Mouse (Mus musculus) midbrain, embryonic 15.5 days (tissue): ENCODE data around the gene Rhbdl3. TPM values are rescaled to one million over a fixed set of nuclear protein-coding genes. Genes with fewer than 3 reads are reported as not detected.

Source experiments
- ATAC-seq: fragments of 200-750 bp; cut with Nextera tagmentation; replicated peaks from 2 replicates; pipeline ENCODE4 v1.8.0; 2017; ENCODE audit warnings: moderate TSS enrichment
- H3K27ac ChIP-seq: fragments of 300-500 bp; sonication (generic); 2 replicates; pipeline ENCODE4 v1.5.1; 2015; ENCODE audit warnings: mild to moderate bottlenecking, inconsistent platforms
- H3K27me3 ChIP-seq: fragments of 300-500 bp; sonication (generic); replicated peaks from 2 replicates; pipeline ENCODE4 v1.6.1; 2015; ENCODE audit warnings: inconsistent platforms
- H3K36me3 ChIP-seq: fragments of 300-500 bp; sonication (generic); replicated peaks from 2 replicates; pipeline ENCODE4 v1.6.1; 2015; ENCODE audit warnings: inconsistent platforms
- H3K4me1 ChIP-seq: fragments of 300-500 bp; sonication (generic); 2 replicates; pipeline ENCODE4 v1.6.1; 2015; ENCODE audit warnings: inconsistent platforms
- H3K4me2 ChIP-seq: fragments of 300-500 bp; sonication (generic); 2 replicates; pipeline ENCODE4 v1.6.1; 2015; ENCODE audit warnings: inconsistent platforms, mild to moderate bottlenecking, moderate library complexity
- H3K4me3 ChIP-seq: fragments of 300-500 bp; sonication (generic); 2 replicates; pipeline ENCODE4 v1.5.1; 2015; ENCODE audit warnings: mild to moderate bottlenecking, inconsistent platforms
- H3K9ac ChIP-seq: fragments of 300-500 bp; sonication (generic); 2 replicates; pipeline ENCODE4 v1.6.1; 2015; ENCODE audit warnings: mild to moderate bottlenecking, inconsistent platforms
- H3K9me3 ChIP-seq: fragments of 300-500 bp; sonication (generic); 2 replicates; pipeline ENCODE4 v1.6.1; 2016; ENCODE audit warnings: inconsistent platforms
- WGBS: fragments of 180-500 bp; shearing (Covaris S2); methylation state at CpG from one replicate; pipeline ENCODE4 v1.1.7; 2015; ENCODE audit warnings: mixed read lengths; 5-methylcytosine and 5-hydroxymethylcytosine counted together
- polyA plus RNA-seq: library from polyadenylated mRNA; unstranded; fragments of >200 nt; fragmentation: Nextera tagmentation; extraction: Ambion mirVana; gene quantifications from 2 replicates; pipeline ENCODE4 v1.2.1, GENCODE M21; 2015

Gene Rhbdl3
- polyA plus RNA-seq, 1 experiment from 2014 or later, result 9.2 TPM

DNA sequence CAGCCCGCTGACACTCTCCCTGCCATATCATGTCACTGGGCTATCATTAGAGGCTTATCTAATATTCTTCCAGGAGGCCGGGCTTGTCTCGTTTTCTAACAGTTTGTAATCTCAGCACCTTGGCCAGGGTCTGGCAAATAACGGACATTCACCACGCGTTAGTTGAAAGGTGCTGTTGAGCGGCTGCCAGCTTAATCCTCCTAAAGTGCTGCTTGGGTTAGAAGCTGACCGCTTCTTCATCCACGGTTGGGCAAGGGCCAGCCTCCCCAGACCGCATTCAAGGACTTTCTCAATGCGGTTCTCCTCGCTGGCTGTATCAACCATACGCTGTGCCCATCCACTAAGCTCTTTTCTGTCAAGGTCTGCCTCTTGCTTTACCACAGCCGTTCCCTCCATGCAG lies 4.9 kb upstream of the Rhbdl3 start:
- H3K27me3 ChIP-seq, result no peaks in the 10 kb centered on the region
- H3K27ac ChIP-seq, result no peak overlapping the region
- H3K36me3 ChIP-seq, result no peaks in the 10 kb centered on the region
- no peak overlapping the region for H3K4me2 ChIP-seq
- H3K9ac ChIP-seq, result no peak overlapping the region
- 22% methylated on average over 14 of the region's 14 CpGs for WGBS
- no peak overlapping the region for H3K4me3 ChIP-seq
- no peaks in the 10 kb centered on the region for H3K9me3 ChIP-seq
- no peak for ATAC-seq
- peaks cover 38% of the 10 kb centered on the region for H3K4me1 ChIP-seq

GRCm38 (mm10) chr11:80299513-80300235 lies 1.0 kb upstream of the Rhbdl3 start:
- Histone ChIP-seq H3K4me1 (peaks cover 55% of the 10 kb centered on the region), H3K27ac (no peak overlapping the region), H3K4me2 (peak overlapping the region; percentile 100), H3K27me3 (no peaks in the 10 kb centered on the region), H3K9ac (no peak overlapping the region), H3K36me3 (no peaks in the 10 kb centered on the region), H3K4me3 (no peak overlapping the region), H3K9me3 (no peaks in the 10 kb centered on the region)
- WGBS, result 6% methylated on average over 12 of the region's 12 CpGs
- ATAC-seq, result no peak

GRCm38 (mm10) chr11:80301316-80302045 lies 769 bp downstream of the Rhbdl3 start:
- peaks cover 45% of the 10 kb centered on the region for H3K4me1 ChIP-seq
- under 1% methylated on average over 52 of the region's 53 CpGs for WGBS
- peak overlapping the region; percentile 74 for H3K4me3 ChIP-seq

DNA sequence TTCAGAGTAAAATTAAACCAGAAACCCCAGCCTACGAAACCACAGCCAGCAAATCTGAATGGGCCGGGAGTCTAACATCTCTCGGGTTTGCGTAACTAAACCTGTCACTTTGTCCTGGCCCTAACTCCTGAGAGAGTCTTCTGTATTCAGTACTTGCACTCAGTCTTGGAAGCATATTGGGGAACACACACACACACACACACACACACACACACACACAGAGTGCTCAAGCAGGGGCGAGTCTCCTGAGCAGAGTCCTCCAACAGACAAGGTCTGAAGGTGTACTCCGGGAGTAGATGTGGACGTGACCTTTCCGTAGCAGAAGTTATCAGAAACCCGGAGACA lies 1.3 kb downstream of the Rhbdl3 start:
- H3K27me3 ChIP-seq, result no peaks in the 10 kb centered on the region
- ATAC-seq, result peak; percentile 15; the same call in 1 of the 2 replicates
- peak overlapping the region; percentile 68 for H3K27ac ChIP-seq
- no peaks in the 10 kb centered on the region for H3K9me3 ChIP-seq
- peak overlapping the region; percentile 100 for H3K4me2 ChIP-seq
- H3K9ac ChIP-seq, result peak overlapping the region; percentile 50; the same call in 1 of the 2 replicates
- peaks cover 45% of the 10 kb centered on the region for H3K4me1 ChIP-seq
- WGBS, result 0% methylated on average over 9 of the region's 9 CpGs
- no peaks in the 10 kb centered on the region for H3K36me3 ChIP-seq
- peak overlapping the region; percentile 74 for H3K4me3 ChIP-seq

More at GRCm38 (mm10) chr11:80301316-80302045, 769 bp downstream of the Rhbdl3 start:
- no peaks in the 10 kb centered on the region for H3K36me3 ChIP-seq
- ATAC-seq, result peak; percentile 71
- H3K9me3 ChIP-seq, result no peaks in the 10 kb centered on the region
- H3K4me2 ChIP-seq, result peak overlapping the region; percentile 100
- H3K27me3 ChIP-seq, result no peaks in the 10 kb centered on the region
- H3K9ac ChIP-seq, result peak overlapping the region; percentile 50
- H3K27ac ChIP-seq, result peak overlapping the region; percentile 68

GRCm38 (mm10) chr11:80302536-80302935 lies 1.8 kb downstream of the Rhbdl3 start:
- 0 out of 2 replicates have a peak overlapping the region, but pooled peaks have one; percentile 50 for H3K9ac ChIP-seq
- no peaks in the 10 kb centered on the region for H3K27me3 ChIP-seq
- no peaks in the 10 kb centered on the region for H3K36me3 ChIP-seq
- ATAC-seq, result peak; percentile 75
- H3K4me3 ChIP-seq, result peak overlapping the region; percentile 74
- peak overlapping the region; percentile 68; the same call in 1 of the 2 replicates for H3K27ac ChIP-seq
- H3K4me2 ChIP-seq, result peak overlapping the region; percentile 100
- under 1% methylated on average over 11 of the region's 11 CpGs for WGBS
- no peaks in the 10 kb centered on the region for H3K9me3 ChIP-seq
- H3K4me1 ChIP-seq, result peaks cover 45% of the 10 kb centered on the region

DNA sequence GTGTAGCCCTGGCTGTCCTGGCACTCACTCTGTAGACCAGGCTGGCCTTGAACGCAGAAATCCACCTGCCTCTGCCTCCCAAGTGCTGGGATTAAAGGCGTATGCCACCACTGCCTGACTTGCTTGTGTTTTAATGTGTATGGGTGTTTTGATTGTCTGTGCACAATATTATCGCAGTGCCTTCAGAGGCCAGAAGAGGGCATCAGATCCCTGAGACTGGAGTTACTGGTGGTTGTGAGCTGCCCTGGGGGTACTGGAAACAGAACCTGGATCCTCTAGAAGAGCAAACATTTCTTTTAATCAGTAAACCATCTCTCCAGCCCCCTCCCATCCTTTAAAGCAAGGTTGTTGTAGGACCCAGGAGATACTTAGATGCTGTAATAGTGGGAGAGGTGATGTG lies 3.0 kb downstream of the Rhbdl3 start:
- H3K9me3 ChIP-seq, result no peaks in the 10 kb centered on the region
- 88% methylated on average over 3 of the region's 3 CpGs for WGBS
- ATAC-seq, result no peak
- no peaks in the 10 kb centered on the region for H3K27me3 ChIP-seq
- H3K36me3 ChIP-seq, result no peaks in the 10 kb centered on the region
- H3K9ac ChIP-seq, result no peak overlapping the region
- H3K27ac ChIP-seq, result no peak overlapping the region
- H3K4me3 ChIP-seq, result no peak overlapping the region
- H3K4me1 ChIP-seq, result peaks cover 45% of the 10 kb centered on the region
- H3K4me2 ChIP-seq, result no peak overlapping the region

DNA sequence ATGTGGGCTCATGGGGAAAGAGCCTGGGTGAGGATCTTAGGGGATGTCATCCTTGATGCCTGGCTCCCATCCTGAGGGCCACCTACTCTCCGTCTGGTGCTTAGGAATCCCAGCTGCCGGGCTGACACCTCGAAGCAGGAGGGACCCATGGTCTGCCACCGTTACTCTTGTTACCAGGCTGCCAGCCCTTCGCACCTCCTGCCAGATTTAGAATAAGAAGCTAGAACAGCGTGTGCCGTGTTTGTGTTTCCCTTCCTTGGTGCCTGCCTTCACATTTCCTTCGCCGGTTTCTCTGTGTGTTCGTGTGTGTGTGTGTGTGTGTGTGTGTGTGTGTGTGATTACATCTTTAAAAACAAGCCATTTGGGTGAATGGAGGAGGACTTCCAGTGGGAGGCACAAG lies 4.1 kb downstream of the Rhbdl3 start:
- whole genome bisulfite sequencing, result 85% methylated on average over 10 of the region's 10 CpGs
- H3K4me1 ChIP-seq, result peaks cover 34% of the 10 kb centered on the region
- H3K9ac ChIP-seq, result no peak overlapping the region
- H3K4me2 ChIP-seq, result no peak overlapping the region
- no peak overlapping the region for H3K4me3 ChIP-seq
- H3K9me3 ChIP-seq, result no peaks in the 10 kb centered on the region
- no peak overlapping the region for H3K27ac ChIP-seq
- no peak for ATAC-seq
- no peaks in the 10 kb centered on the region for H3K27me3 ChIP-seq
- H3K36me3 ChIP-seq, result no peaks in the 10 kb centered on the region

GRCm38 (mm10) chr11:80308537-80308936 lies 7.8 kb downstream of the Rhbdl3 start:
- no peaks in the 10 kb centered on the region for H3K36me3 ChIP-seq
- no peak overlapping the region for H3K9ac ChIP-seq
- H3K9me3 ChIP-seq, result no peaks in the 10 kb centered on the region
- H3K27ac ChIP-seq, result no peak overlapping the region
- ATAC-seq, result no peak
- H3K27me3 ChIP-seq, result no peaks in the 10 kb centered on the region
- 52% methylated on average over 6 of the region's 6 CpGs for WGBS
- no peak overlapping the region for H3K4me3 ChIP-seq
- no peak overlapping the region for H3K4me2 ChIP-seq
- H3K4me1 ChIP-seq, result peaks cover 19% of the 10 kb centered on the region

- H3K27me3 ChIP-seq, result no peaks in the 10 kb centered on the region
- H3K9me3 ChIP-seq, result no peaks in the 10 kb centered on the region
- H3K4me2 ChIP-seq, result no peak overlapping the region
- H3K27ac ChIP-seq, result peak overlapping the region; percentile 57; the same call in 1 of the 2 replicates
- H3K4me3 ChIP-seq, result no peak overlapping the region
- no peaks in the 10 kb centered on the region for H3K36me3 ChIP-seq
- peaks cover 31% of the 10 kb centered on the region for H3K4me1 ChIP-seq
- 40% methylated on average over 4 of the region's 4 CpGs for WGBS
- no peak for ATAC-seq
- H3K9ac ChIP-seq, result no peak overlapping the region
Observed at GRCm38 (mm10) chr11:80311271-80311670, 10.6 kb downstream of the Rhbdl3 start.

DNA sequence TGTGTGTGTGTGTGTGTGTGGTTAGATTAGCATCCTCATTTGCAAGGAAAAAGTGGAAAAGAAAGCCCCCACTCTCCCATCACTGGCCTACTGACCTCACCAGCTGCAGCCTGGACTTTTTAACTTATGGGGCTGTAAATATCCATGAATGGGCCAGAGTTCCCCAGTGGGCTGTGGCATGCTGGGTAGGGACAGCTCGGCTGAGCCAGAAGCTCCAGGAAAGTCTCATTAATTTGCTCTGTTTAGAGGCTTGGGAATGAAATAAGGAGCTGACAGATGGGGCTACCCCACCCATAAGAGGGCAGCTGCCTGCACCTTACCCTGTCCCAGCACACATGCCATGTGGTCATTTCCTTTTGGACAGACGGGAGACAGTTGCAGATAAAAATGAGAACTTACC lies 11.3 kb downstream of the Rhbdl3 start:
- ATAC-seq, result 0 out of 2 replicates have a peak, but pooled peaks have one; percentile 24
- Histone ChIP-seq H3K9ac (no peak overlapping the region), H3K4me3 (no peak overlapping the region), H3K4me2 (no peak overlapping the region), H3K9me3 (no peaks in the 10 kb centered on the region), H3K27me3 (no peaks in the 10 kb centered on the region), H3K4me1 (peaks cover 34% of the 10 kb centered on the region), H3K36me3 (no peaks in the 10 kb centered on the region), H3K27ac (peak overlapping the region; percentile 49)
- 24% methylated on average over 2 of the region's 2 CpGs for WGBS

DNA sequence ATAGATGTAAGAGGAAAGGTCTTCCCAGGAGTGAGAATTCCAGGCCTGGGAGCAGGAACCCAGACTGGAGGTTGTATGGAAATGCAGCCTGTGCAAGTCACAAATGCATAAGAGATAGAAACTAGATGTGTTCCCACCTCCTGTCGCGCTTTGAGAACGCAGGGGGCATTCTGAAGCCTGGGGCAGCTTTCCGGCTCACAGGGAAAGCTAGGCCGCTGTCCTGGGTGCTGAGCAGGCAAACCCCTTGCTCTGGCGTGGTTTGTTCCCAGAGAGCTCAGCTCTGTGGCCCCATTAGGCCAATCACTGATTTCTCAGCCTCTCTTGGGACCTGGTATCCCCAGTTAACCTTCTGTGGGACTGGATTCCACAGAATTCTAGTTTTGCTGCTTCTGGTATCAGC lies 11.9 kb downstream of the Rhbdl3 start:
- no peak for ATAC-seq
- WGBS, result 10% methylated on average over 6 of the region's 6 CpGs
- H3K4me2 ChIP-seq, result no peak overlapping the region
- H3K4me3 ChIP-seq, result no peak overlapping the region
- no peaks in the 10 kb centered on the region for H3K27me3 ChIP-seq
- H3K36me3 ChIP-seq, result no peaks in the 10 kb centered on the region
- no peak overlapping the region for H3K9ac ChIP-seq
- peaks cover 34% of the 10 kb centered on the region for H3K4me1 ChIP-seq
- H3K27ac ChIP-seq, result peak overlapping the region; percentile 49
- H3K9me3 ChIP-seq, result no peaks in the 10 kb centered on the region

DNA sequence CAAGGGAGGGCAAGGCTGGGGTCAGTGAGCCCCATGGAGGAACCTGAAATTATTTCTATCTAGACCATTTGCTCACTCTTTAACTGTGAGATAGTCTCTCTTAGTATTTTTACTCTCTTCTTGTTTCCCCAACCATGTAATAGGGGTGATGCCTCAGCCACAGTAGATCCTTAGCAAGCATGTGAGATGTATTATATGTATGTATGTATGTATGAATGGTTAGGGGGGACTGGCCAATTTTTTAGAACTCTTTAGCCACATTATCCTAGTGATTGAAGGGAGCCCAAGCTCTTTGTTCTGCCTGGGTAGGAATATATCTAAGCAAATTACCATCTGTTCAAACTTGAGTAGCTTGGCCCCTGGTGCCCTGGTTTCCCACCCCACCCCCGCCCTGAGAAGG lies 12.8 kb downstream of the Rhbdl3 start:
- no peak for ATAC-seq
- Histone ChIP-seq H3K27me3 (no peaks in the 10 kb centered on the region), H3K4me2 (no peak overlapping the region), H3K36me3 (no peaks in the 10 kb centered on the region), H3K27ac (no peak overlapping the region), H3K9me3 (no peaks in the 10 kb centered on the region), H3K4me1 (peaks cover 34% of the 10 kb centered on the region), H3K9ac (no peak overlapping the region), H3K4me3 (no peak overlapping the region)
- 82% methylated on average over 1 of the region's 1 CpGs for WGBS
